Mouse (Mus musculus) lung, adult 2 months (tissue): ENCODE measurements around the gene Pcgf1.

Experiments
- CTCF ChIP-seq: fragments of 200-500 bp; IDR thresholded peaks from 2 replicates; pipeline ENCODE4 v1.5.1; 2011; ENCODE audit warnings: mild to moderate bottlenecking, low read length, control low read depth; ENCODE audit not compliant: insufficient read depth
- POLR2A ChIP-seq: fragments of 200-500 bp; IDR thresholded peaks from 2 replicates; pipeline ENCODE4 v1.6.1; 2011; ENCODE audit warnings: low read depth, mild to moderate bottlenecking, control low read depth, low read length, borderline replicate concordance; ENCODE audit errors: extremely low read depth

GRCm38 (mm10) chr6:83078324-83078858 is 722 bp downstream of the Pcgf1 start:
- TF ChIP-seq POLR2A (peak; percentile 67; the same call in 1 of the 2 replicates), CTCF (0 out of 2 replicates have a peak, but pooled peaks have one; percentile 28)
